Mouse (Mus musculus): ENCODE data around the gene Tti1.
A peak's percentile ranks its signal among the peaks of the same experiment; 100 is the strongest.

Tti1 gene

GRCm38 (mm10) chr2:157974604-157975501 lies 53.4 kb downstream of the Tti1 start:
- no peak for DNase-seq (ENCODE audit: low spot score in 2 of 2)

GRCm38 (mm10) chr2:157970669-157971068 lies 57.6 kb downstream of the Tti1 start:
- no peak for DNase-seq (ENCODE audit: low spot score in 2 of 2)

- DNase-seq (ENCODE audit: low spot score in 2 of 2) = no peak
These were observed 58.1 kb downstream of the Tti1 start for GRCm38 (mm10) chr2:157970124-157970523.

GRCm38 (mm10) chr2:157967856-157968255 lies 60.4 kb downstream of the Tti1 start:
- DNase-seq (ENCODE audit: low spot score in 2 of 2) = no peak

- DNase-seq (ENCODE audit: low spot score in 2 of 2) = no peak
These were observed 70.5 kb downstream of the Tti1 start for GRCm38 (mm10) chr2:157957707-157958108.

GRCm38 (mm10) chr2:157953978-157954377 lies 74.3 kb downstream of the Tti1 start:
- peak; percentile 36 to 37 for DNase-seq (ENCODE audit: low spot score in 2 of 2)

GRCm38 (mm10) chr2:157944156-157944893 lies 83.9 kb downstream of the Tti1 start:
- no peak for DNase-seq (ENCODE audit: low spot score in 2 of 2)

- DNase-seq (ENCODE audit: low spot score in 2 of 2) = peak; percentile 85 to 93
These were observed 84.6 kb downstream of the Tti1 start for GRCm38 (mm10) chr2:157943514-157944155.

- DNase-seq (ENCODE audit: low spot score in 2 of 2) = no peak
These were observed 87.5 kb downstream of the Tti1 start for GRCm38 (mm10) chr2:157940586-157941185.

- DNase-seq (ENCODE audit: low spot score in 2 of 2) = no peak
These were observed 91.6 kb downstream of the Tti1 start for GRCm38 (mm10) chr2:157936676-157937075.

- no peak for DNase-seq (ENCODE audit: low spot score in 2 of 2)
These were observed 92.6 kb downstream of the Tti1 start for GRCm38 (mm10) chr2:157935444-157936171.

- DNase-seq (ENCODE audit: low spot score in 2 of 2) = no peak
These were observed 95.6 kb downstream of the Tti1 start for GRCm38 (mm10) chr2:157932655-157933054.
